Mouse (Mus musculus): ENCODE data around the gene Nt5dc3.

The Nt5dc3 gene

DNA sequence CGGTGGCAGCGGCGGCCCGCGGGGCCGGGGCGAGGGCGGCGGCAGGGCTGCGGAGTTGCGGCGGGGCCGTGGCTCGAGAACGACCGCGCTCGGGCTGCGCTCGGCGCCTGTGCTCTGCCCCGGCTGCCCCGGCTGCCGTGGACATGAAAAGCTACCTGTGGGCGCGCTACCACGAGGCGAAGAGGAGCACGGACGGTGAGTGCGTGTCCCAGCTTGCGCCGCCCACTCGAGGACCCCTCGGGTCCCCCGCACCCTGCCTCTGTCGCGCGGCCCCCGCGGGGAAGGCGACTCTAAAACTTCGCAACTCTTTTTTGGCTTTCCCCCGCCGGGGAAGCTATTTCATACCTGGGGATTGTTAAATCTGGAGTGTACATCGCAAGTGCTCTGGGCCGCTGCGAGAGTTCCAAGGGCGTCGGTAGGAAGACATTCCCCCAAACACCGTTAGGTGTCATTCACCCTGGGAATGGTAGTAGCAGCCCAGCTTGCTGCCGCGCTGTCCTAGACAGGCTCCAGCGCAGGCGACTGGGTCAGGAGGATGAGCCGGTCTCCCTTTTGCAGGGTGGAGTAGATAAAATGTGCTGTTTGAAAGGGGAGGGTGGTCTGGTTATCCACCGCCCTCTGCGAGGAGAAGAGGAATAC, 431 bp downstream of the Nt5dc3 start:
- peak; percentile 29 for DNase-seq (ENCODE audit: low spot score)

DNA sequence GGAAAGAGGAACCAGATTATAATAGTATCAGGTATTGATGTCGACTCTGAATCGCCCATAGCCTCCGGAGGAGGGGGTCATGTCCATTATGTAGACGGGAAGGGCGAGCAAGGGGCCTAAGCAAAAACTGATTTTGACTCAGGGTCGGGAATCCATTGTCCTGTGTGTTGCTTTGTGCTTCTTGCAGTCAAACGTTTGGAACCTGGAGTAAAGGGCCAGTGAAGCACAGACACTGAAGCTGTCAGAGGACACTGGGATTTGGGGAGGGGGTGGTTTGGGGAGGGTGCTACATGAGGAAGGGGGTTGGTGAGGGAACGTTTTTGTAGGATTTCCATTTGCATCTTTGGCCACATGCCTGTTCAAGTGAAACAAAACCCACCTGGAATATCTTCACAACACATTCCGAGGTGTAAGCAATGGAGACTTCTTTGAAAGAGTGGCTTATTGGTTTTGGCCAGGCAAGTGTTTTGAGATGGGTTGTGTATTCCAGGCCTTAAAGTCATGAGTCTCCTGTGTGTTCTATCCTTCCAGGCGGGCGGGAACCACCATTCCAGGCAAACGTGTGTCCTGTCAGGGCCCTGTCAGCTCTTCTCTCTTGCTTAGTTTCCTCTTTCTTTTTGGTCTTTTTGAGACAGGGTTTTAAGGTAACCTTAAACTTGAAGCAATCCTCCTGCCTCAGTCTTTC, 1.2 kb downstream of the Nt5dc3 start:
- peak; percentile 5 for DNase-seq (ENCODE audit: low spot score)

DNA sequence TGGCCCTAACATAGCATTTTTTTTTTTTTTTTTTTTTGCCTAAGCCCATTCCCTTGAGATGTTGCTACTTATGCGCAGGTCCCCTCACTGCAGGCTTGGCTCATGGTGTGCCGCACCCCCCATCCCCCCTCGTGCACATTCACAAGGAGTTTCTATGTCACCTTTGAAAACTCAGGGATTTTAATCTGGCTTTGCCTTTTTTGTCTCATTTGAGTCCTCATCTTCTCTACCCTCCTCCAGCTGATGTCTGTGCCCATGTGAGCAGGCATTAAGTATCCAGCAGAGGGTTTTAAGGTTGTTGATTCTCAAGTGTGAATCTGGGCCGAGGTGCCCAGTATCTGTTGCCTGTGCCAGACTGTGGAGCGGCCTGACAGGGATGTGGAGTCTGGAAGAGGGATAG, 2.8 kb downstream of the Nt5dc3 start:
- DNase-seq (ENCODE audit: low spot score): no peak

DNA sequence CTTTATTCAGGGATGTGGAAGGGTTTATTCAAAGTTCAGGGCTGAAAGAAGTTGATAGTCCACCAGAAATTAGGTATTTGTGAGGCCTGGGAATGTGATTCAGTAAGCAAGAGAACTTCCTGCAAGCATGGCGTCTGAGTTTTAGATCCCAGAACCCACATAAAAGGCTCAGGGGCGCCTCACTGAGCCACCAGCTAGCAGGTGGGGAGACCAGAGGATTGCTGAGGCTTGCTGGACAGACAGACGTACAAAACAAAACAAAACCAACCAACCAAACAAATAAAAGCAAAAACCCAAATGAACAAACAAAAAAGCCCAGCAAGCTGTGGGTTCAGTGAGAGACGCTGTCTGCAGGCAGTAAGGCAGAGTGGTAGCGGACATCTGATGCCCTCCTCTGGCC, 3.9 kb downstream of the Nt5dc3 start:
- DNase-seq (ENCODE audit: low spot score): no peak

DNA sequence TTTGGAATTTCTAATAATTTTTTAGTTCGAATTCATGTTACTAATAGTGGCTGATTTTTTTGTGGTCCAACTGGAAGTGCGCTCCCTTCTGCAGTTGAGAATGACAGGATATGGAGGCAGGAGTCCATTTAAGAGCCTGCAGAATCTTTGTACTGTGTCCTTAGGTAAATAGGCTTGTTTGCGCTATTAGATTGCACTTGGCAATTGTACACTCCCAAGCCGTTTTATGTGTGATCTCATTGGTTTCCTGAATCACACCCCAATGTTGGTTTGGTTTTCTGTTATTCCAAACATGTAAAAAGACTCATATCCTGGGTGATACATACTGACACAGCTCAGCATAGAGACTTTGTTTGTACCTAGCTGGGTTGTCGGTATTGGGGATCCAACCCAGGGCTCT, 4.8 kb downstream of the Nt5dc3 start:
- no peak for DNase-seq (ENCODE audit: low spot score)

DNA sequence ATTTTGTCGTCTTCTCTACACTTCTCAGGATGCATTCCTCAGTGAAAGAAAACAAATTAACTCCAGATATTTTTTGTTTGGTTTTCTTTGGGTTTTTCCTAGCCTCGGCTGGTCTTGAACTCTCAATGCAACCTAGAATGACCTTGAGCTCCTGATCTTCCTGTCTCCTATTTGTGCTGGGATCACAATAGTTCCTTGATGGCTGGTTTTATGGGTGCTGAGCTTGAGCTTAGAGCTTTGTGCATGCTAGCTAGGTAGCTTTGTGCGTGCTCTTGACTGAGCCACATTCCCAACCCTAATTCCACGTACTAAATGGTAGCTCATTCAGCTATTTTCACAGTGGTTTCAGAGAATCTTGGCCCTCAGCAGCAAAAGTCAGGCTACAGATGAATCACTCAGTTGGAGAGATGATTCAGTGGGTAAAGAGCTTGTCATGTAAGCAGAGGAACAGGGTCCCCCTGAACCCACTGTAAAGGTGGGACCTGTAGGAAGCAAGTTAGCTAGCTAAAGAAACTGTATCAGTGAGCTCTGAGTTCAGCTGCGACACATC, 5.4 kb downstream of the Nt5dc3 start:
- no peak for DNase-seq (ENCODE audit: low spot score)

DNA sequence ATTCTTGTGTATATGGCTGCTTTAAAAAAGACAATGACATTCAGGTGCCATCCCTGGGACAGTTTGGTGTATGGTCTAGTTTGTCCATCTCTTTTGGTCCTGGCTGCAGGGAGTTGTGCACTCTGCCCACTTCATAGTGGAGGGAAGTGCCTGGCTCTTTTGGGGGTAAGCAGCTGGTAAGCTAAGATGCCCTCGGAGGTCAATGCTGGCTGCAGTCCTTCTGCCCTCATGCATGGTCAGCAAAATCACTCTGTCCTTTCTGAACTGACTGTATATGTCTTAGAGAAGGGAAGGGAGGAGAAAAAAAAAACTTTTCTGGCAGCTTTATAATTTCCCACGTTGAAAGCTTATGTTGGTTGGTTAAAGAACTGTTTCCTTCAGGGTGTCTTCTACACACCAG, 6.6 kb downstream of the Nt5dc3 start:
- no peak for DNase-seq (ENCODE audit: low spot score)

DNA sequence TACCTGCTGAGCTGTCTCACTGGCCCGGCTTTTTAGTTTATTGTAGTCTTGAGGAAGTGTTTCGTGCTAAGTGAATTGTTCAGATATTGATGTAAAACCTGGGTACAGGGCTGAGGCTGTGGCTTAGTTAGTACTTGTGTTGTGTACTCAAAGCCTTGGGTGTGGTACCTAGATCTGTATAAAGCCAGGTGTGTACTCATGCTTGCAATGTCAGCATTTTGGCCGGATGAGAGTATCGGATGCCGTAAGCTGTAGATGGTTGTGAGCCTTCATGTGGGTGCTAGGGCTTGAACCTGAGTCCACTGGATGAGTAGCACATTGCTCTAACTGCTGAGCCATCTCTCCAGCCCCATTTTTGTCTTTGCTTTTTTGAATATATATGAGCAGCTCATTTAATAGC, 7.3 kb downstream of the Nt5dc3 start:
- DNase-seq (ENCODE audit: low spot score): no peak

DNA sequence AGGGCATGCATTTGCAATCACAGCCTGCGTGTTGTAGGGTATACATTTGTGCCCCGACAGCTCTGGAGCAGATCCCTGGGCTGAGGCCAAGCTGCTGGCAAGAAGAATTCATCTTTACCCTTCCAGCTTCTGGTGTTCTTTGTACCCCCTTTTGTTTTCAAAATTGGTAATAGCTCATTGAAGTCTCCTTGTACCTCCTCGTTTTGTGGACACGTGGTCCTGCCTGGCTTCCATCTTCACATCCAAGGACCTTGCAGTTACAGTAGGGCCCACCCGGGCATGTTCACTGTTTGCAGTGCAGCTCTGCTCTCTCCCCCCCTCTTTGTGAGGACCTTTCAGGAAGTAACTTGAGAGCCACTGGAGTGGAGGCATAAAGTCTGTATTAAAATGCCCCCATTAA, 9.4 kb downstream of the Nt5dc3 start:
- DNase-seq (ENCODE audit: low spot score): no peak

DNA sequence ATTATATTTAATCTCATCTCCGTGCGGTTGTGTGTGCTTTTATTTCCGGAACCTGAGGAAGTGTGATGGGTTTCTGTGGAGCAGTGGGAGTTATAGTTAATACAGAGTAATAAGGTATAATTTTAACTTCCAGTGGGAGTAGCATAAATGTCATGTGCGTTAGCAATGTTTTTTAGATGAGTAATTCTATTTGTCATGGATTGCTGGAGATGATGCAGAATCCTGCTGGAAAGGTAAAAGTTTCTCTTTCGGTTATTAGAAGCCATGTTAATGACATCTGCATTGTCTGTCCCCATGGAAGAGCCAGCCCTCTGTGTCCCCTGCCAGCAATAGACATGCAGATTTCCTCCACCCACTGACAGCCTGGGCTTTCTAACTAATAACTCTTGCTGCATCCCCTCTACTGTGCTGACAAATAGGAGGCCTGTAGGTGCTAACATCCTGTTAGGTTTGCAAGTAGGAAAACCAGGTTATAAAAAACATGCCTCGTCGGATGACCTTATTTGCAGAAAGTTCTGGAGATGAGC, 10.4 kb downstream of the Nt5dc3 start:
- DNase-seq (ENCODE audit: low spot score): no peak

DNA sequence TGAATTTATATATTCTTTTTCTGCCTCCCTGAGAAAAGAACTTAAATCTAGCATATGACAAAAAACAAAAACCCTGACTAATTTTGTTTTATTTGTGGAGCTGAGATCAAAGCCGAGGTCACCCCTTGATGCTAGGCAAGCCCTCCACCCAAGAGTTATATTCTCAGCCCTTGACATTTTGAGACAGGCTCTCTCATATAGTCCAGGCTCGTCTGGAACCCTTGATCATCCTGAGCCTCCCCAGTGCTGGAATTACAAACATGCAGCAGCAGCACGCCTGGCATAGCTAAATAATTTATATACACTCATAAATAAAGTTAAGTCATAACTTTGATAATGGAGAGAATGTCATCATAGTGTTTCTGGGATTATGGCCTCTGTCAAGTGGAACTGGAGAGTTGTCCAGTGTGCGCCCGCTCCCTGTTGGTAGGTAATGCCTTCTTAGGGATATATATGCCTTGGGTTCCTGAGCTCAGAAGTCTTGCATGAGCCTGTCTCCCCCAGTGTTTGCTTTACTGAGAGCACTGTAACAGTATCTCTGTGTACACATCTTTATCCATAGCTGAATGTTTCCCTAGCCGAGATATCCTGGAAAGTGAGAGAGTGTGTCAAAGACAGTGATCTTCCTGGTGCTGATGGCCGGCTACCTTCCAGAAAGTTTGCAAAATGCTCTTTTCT, 12.8 kb downstream of the Nt5dc3 start:
- DNase-seq (ENCODE audit: low spot score): no peak

DNA sequence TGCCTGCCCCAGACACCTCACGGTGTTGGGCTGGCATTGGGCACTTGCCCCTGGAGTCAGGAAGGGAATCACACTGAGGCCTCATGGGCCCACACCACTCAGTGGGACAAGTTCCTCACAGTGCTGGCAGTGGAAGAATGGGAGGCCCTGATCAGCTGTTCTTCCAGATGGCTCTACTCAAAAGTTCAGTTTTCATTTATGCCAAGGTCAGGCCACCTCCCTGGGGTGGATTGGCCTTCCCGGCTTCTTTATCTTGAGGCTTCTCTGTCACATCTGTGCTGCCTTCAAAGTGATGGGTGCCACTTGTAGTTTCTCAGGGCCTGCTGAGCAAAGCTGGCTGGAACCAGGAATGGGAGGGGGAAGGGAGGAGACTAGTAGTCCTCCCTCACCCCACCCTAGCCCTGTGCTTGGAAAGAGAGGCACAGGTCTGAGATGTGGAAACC, 14.7 kb downstream of the Nt5dc3 start:
- no peak for DNase-seq (ENCODE audit: low spot score)

DNA sequence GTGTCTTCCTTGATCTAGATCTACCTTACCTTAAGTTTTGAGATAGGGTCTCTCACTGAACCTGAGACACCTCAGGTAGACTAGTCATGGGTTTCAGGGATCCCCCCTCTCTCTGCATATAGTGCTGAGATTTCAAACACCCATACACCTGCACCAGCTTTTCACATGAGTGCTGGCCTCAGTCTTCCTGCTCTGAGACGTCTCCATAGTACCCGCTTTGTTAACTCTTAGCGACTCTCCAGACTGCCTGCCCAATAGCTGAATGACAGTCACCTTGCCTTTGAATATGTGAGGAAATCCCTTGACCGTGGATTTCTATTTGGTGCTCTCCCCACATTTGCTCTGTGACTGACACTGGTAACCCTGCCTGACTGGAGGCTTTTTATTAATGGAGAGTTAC, 15.4 kb downstream of the Nt5dc3 start:
- DNase-seq (ENCODE audit: low spot score): no peak

DNA sequence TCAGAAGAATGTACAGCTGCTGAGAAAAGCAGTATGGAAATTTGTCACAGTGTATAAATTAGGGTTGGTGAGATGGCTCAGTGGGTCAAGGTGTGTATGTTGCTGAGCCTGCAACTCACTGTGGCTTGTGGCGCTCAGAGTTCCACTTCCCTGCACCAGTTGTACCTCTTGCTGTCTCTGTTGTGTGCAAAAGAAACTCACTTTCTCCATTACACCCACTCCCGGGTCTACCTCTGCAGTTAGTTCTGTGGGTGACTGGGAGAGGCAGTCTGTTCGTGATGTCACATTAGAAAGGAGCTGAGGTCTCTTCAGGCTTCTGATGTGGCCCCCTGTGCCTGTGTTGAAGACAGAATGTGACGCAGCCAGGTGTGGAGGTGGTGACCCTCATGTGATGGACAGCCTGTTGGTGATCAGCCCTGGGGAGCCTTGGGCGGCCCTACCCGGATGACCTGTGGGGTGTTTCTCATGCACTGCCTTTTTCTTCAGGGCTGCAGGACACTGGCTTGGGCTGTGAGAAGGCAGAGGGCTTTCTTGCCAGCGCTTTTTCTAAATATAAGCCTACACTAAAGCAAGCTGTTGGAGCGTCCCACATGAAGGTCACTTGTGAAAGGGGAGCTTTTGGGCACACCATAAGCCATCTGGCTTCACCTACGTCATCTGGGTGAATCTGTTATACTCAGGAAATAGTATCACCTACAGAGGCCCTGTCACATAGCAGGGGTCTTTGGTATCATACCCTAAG, 16.2 kb downstream of the Nt5dc3 start:
- DNase-seq (ENCODE audit: low spot score): no peak

DNA sequence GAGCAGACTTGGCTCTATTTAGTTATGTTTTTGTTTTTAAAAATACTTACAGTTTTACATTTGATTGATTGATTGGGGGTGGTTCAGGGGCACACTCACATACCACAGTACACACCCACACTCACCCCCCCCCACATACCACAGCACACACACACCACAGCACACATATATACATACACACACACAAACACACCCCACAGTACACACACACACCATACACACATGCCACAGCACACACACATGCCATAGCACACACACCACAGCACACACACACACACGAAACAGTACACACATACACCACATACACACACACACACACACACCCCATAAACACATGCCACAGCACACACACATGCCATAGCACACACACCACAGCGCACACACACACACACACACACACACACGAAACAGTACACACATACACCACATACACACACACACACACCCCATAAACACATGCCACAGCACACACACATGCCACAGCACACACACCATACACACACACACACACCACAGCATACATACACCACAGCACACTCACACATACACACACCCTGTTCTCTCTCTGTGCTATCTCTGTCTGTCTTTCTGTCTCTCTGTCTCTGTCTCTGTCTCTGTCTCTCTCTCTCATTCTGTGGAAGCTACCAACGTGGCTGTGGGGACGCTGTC, 17.4 kb downstream of the Nt5dc3 start:
- DNase-seq (ENCODE audit: low spot score): no peak

DNA sequence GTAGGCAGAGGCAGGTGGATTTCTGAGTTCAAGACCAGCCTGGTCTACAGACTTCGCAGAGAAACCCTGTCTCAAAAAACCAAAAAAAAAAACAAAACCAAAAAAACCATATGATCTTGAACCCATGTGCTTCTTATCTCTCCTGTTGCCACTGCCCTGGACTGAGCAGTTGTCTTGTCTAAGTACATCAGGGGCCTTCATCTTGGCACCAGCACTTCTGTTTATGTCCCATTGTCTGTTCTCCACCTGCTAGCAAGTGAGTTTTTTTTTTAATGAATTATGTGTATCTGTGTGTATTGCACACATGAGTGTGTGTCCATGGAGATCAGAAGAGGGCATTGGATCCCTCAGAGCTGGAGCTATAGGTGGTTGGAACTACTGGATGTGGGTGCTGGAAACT, 28.6 kb downstream of the Nt5dc3 start:
- DNase-seq (ENCODE audit: low spot score): no peak

DNA sequence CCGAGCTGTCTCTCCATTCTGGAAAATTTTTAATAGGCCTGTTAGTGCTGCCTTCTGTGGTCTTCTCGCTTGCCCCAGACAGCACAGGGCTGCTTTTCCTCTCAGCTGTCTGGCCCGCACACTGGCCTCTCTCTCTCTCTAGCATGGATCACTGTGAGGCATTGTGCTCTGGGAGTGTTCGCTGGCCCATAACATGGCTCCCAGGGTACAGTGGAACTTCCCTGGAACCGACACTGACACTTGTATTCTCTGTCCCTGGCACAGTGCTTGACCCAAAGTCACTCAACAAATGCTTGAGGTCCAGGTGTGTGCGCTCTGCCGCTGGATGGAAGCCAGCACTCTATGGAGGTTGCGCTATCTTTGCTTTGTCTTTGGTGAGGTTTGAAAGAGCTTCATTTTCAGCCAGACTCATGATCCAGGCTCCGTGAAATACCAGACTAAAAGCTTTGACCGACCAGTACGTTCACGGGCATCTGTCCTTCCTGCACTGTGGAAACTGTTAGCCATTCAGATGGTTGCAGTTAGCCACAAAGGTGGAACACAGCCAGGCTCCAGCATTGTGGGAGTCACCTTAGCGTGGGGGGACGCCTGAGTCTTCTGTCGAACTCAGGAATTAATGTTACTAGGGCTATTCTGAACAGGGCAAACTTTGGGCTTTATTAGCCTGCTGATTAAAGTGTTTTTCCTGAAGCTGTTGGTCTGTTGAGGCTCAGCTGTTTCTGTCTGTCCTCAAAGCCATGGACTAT, 29.4 kb downstream of the Nt5dc3 start:
- no peak for DNase-seq (ENCODE audit: low spot score)

DNA sequence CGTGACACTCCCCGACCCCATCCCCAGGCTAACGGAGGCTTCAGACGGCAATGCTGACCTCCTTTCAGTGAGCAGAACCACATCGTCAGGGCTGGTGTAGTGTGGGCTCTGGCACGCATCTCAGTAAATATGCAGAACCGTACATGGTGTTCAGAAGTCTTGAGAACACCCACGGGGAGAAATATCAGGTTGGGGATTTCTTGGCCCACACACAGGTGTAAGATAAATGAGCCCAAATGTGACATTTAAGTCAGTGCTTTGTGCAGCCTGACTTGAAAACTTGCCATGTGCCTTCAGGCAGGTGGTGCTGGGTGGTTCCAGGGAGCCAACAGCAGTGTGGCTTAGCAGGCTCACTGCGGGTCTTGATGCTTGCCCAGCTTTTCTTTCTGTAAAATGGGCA, 31.2 kb downstream of the Nt5dc3 start:
- no peak for DNase-seq (ENCODE audit: low spot score)

DNA sequence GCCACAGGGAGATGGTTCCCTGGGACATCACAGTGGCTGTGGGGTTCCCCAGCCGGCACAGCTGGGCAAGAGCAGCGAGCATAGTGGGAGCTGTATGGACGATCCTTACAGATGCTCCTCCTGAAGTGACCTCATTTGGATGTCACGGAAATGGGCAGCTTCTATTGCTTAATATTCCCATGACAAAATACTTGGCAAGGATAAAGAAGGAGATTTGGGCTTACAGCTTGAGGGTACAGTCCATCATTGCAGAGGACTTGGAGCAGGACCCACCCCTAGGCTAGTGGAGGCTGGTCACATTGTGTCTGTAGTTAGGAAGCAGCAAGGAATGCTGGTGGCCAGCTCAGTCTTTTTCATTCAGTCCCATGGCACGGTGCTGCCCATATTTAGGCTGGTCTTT, 31.8 kb downstream of the Nt5dc3 start:
- no peak for DNase-seq (ENCODE audit: low spot score)

DNA sequence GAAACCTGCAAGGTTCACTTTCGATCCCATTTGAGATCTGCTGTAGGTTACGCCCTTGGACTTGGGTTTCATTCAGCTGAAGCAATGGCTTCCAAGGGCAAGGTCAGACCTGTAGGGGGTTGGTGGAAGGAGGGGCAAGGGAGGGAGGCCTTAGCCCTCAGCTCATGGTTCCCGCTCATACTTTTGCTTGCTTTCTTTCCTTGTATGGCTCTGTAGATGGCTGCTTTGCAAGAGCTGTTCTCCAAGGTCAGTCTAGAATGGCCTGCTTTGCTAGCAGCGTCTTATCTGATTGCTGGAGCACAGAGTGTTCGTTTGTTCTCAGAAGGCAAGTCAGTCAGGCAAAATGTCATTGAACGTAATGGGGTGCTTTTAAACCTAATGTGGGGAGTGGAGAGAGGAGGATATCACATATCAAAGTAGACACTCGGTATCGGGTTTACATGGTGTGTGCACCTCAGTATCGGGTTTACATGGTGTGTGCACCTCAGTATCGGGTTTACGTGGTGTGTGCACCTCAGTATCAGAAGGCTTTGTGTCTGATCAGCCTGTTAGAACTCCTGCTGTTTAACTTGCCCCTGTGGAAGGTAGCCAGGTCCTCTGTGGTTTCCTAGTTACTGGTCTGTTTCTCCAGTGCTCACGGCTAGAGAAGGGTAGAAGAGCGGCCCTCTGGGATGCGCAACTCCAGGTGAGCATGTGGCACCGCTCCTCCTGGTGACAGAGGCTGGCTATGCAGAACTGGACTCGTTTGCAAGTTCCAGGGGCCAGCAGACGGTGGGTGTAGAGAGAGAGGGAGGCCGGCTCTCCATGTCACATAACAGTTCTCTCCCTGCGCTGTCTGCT, 35.7 kb downstream of the Nt5dc3 start:
- DNase-seq (ENCODE audit: low spot score): no peak

Data from c-Kit-positive CD71-positive TER-119-positive erythroid progenitor cells, embryonic 14.5 days (primary cell).